Mouse (Mus musculus): ENCODE data around the gene Prkcb. TPM values are rescaled to one million over a fixed set of nuclear protein-coding genes. Genes with fewer than 3 reads are reported as not detected.

Prkcb gene
- polyA plus RNA-seq, 1 experiment from 2014 or later = 111 TPM

DNA sequence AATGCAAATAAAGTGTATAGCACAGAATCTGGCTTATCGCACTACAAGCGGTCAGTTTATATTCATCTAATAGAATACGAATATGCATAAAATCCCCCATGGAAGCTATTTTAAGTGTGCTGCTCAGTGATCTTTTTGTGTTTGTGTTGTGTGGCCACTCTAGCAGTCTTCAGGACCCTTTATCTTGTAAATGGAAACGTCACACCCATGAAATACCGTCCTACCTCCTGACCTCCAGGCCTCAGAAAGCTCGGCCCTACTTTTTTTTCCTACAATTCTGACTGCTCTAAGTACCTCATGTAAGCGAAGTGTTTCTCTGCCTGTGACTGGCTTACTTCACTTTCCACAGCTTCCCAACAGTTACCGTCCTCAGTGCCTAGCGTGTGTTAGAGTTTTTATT lies 9.0 kb upstream of the Prkcb start:
- Histone ChIP-seq H3K9me3 (ENCODE audit: control insufficient read depth, low read length) (0 out of 2 replicates have a peak, but pooled peaks cover 4% of the 10 kb centered on the region), H3K4me1 (ENCODE audit: control insufficient read depth, insufficient read depth, low read length) (no peaks in the 10 kb centered on the region), H3K27ac (replicated peaks; ENCODE audit: low read depth, low read length) (no peak overlapping the region), H3K36me3 (ENCODE audit: control insufficient read depth, insufficient read depth, low read length) (no peaks in the 10 kb centered on the region), H3K9ac (replicated peaks; ENCODE audit: low read length) (no peak overlapping the region), H3K4me2 (ENCODE audit: low read length) (no peak overlapping the region), H3K27me3 (ENCODE audit: control insufficient read depth, insufficient read depth, low read length) (no peaks in the 10 kb centered on the region), H3K4me3 (replicated peaks; ENCODE audit: low read depth, low read length) (no peak overlapping the region)
- no peak for DNase-seq
- 90% methylated on average over 9 of the region's 9 CpGs for WGBS
- no peak for ATAC-seq (ENCODE audit: low FRiP score, low TSS enrichment)

DNA sequence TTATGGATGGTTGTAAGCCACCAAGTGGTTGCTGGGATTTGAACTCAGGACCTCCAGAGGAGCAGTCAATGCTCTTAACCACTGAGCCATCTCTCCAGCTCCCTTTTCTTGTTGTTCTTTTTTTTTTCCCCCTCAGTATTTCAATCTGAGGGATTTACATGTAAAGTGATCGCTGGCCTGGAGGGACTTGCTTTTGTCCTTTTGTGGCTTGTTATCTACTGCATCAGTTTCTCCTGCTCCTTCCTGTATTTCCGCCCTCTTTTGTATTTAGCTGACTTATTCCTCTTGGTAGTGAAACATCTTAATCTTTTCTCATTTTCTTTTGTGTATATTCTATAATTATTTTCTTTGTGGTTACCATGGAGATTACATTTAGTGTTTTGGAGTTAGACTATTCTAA lies 8.2 kb upstream of the Prkcb start:
- WGBS = 47% methylated on average over 2 of the region's 2 CpGs
- ATAC-seq (ENCODE audit: low FRiP score, low TSS enrichment) = no peak

DNA sequence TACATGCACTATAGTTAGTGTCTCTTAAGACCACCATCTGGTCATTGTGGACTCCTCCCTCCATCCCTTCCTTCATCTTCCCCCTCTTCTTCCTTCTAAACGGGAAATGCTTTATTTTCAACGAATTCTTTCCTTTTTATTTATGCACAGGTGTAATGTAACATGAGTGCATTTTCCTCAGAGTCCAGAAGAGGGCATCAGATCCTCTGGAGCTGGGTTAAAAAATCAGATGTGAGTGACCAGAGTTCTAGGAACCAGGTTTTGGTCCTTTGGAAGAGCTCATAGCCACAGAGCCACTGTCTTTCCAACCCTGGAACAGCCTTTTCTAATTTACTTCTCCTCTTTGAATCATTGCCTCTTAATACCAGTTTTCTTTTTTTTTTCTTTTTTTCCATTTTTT lies 6.0 kb upstream of the Prkcb start:
- Histone ChIP-seq H3K9me3 (ENCODE audit: control insufficient read depth, low read length) (0 out of 2 replicates have a peak, but pooled peaks cover 4% of the 10 kb centered on the region), H3K9ac (replicated peaks; ENCODE audit: low read length) (no peak overlapping the region), H3K36me3 (ENCODE audit: control insufficient read depth, insufficient read depth, low read length) (no peaks in the 10 kb centered on the region), H3K4me3 (replicated peaks; ENCODE audit: low read depth, low read length) (no peak overlapping the region), H3K4me1 (ENCODE audit: control insufficient read depth, insufficient read depth, low read length) (no peaks in the 10 kb centered on the region), H3K27me3 (ENCODE audit: control insufficient read depth, insufficient read depth, low read length) (no peaks in the 10 kb centered on the region), H3K27ac (replicated peaks; ENCODE audit: low read depth, low read length) (no peak overlapping the region), H3K4me2 (ENCODE audit: low read length) (no peak overlapping the region)
- no peak for ATAC-seq (ENCODE audit: low FRiP score, low TSS enrichment)
- 89% methylated on average over 2 of the region's 2 CpGs for WGBS
- DNase-seq = no peak

More for the DNA sequence above, 8.2 kb upstream of the Prkcb start:
- no peaks in the 10 kb centered on the region for H3K4me1 ChIP-seq (ENCODE audit: control insufficient read depth, insufficient read depth, low read length)
- H3K27ac ChIP-seq (replicated peaks; ENCODE audit: low read depth, low read length) = no peak overlapping the region
- H3K36me3 ChIP-seq (ENCODE audit: control insufficient read depth, insufficient read depth, low read length) = no peaks in the 10 kb centered on the region
- no peak overlapping the region for H3K4me3 ChIP-seq (replicated peaks; ENCODE audit: low read depth, low read length)
- no peak for DNase-seq
- H3K9ac ChIP-seq (replicated peaks; ENCODE audit: low read length) = no peak overlapping the region
- H3K27me3 ChIP-seq (ENCODE audit: control insufficient read depth, insufficient read depth, low read length) = no peaks in the 10 kb centered on the region
- 0 out of 2 replicates have a peak, but pooled peaks cover 4% of the 10 kb centered on the region for H3K9me3 ChIP-seq (ENCODE audit: control insufficient read depth, low read length)
- no peak overlapping the region for H3K4me2 ChIP-seq (ENCODE audit: low read length)

DNA sequence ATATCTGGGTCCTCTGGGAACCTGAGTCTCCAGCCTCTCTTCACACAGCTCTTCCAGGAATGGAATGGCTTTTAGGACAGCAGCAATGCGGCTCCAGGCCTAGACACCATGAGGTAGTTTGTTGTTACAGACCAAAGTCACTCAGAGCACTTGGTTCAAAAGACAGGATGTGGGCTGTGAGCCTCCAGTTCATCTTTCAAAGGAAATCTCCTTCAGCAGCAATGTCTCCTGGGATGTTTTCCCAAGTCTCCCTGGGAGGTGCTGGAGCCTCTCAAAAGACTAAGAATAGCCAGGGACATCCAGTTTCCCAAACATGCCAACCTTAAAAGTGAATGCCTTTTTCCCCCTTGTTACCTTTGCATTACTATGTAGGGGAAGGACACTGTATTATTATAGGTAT lies 1.3 kb upstream of the Prkcb start:
- Histone ChIP-seq H3K9ac (replicated peaks; ENCODE audit: low read length) (no peak overlapping the region), H3K4me3 (replicated peaks; ENCODE audit: low read depth, low read length) (no peak overlapping the region), H3K27me3 (ENCODE audit: control insufficient read depth, insufficient read depth, low read length) (peaks cover 6% of the 10 kb centered on the region; the same call in 1 of the 2 replicates), H3K4me1 (ENCODE audit: control insufficient read depth, insufficient read depth, low read length) (0 out of 2 replicates have a peak, but pooled peaks cover 8% of the 10 kb centered on the region), H3K9me3 (ENCODE audit: control insufficient read depth, low read length) (0 out of 2 replicates have a peak, but pooled peaks cover 4% of the 10 kb centered on the region), H3K36me3 (ENCODE audit: control insufficient read depth, insufficient read depth, low read length) (no peaks in the 10 kb centered on the region), H3K27ac (replicated peaks; ENCODE audit: low read depth, low read length) (no peak overlapping the region), H3K4me2 (ENCODE audit: low read length) (no peak overlapping the region)
- 75% methylated on average over 1 of the region's 1 CpGs for WGBS
- DNase-seq = no peak
- ATAC-seq (ENCODE audit: low FRiP score, low TSS enrichment) = no peak

DNA sequence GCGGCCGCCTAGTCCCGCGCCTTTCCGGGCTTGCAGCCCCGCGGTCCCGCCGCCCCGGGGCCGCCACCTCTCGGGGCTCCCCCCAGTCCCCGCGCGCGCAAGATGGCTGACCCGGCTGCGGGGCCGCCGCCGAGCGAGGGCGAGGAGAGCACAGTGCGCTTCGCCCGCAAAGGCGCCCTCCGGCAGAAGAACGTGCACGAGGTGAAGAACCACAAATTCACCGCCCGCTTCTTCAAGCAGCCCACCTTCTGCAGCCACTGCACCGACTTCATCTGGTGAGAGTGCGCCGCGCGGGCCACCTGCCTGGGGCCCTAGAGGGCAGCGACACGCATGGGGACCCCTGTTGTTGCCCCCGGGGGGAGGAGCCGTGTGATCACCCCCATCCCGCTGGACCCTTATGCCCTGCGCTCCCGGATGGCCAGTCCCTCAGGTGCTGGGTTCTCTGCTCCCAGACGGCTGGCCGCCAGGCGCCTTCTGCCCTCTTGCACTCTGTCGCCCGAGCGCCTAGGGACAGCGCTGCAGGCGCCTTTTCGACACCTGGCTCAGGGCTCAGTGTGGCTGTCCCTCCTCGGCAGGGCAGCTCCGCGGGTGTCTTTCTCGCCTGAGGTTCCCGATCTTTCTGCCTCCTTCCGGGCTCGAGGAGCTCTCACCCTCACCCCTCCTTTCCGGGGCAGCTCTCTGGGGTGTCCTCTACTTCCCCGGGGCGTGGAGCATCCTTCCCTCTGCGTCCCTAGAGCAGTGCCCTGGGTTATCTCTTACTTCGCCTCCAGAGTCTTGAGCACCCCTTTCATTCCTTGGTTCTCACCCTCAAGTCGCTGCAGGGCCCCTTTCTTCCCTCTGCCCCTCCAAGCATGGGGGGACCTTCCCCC lies 926 bp downstream of the Prkcb start:
- peak; percentile 69 for ATAC-seq (ENCODE audit: low FRiP score, low TSS enrichment)
- Histone ChIP-seq H3K4me1 (ENCODE audit: control insufficient read depth, insufficient read depth, low read length) (0 out of 2 replicates have a peak, but pooled peaks cover 8% of the 10 kb centered on the region), H3K9me3 (ENCODE audit: control insufficient read depth, low read length) (no peaks in the 10 kb centered on the region), H3K9ac (replicated peaks; ENCODE audit: low read length) (peak overlapping the region; percentile 66), H3K4me3 (replicated peaks; ENCODE audit: low read depth, low read length) (peak overlapping the region; percentile 65), H3K4me2 (ENCODE audit: low read length) (peak overlapping the region; percentile 87), H3K27me3 (ENCODE audit: control insufficient read depth, insufficient read depth, low read length) (peaks cover 6% of the 10 kb centered on the region; the same call in 1 of the 2 replicates), H3K27ac (replicated peaks; ENCODE audit: low read depth, low read length) (peak overlapping the region; percentile 70), H3K36me3 (ENCODE audit: control insufficient read depth, insufficient read depth, low read length) (no peaks in the 10 kb centered on the region)
- peak; percentile 73 for DNase-seq
- WGBS = under 1% methylated on average over 66 of the region's 66 CpGs

DNA sequence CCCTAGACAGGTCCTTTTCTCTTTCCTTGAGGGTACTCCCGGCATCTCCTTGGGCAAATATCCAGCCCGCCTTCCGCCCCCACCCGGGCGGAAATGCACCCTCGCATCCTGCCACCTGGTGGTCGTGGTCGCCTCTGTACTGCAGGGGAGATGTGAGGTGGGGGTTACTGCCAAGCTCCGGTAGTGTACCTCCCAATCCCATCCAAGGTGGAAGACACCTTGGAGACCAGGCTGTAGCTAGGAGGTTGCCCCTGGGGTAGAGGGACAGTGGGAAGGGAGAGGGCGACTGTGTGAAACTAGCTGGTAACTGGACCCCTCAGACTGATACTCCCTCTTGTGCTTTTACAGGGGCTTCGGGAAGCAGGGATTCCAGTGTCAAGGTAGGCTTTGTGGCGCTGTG lies 1.6 kb downstream of the Prkcb start:
- Histone ChIP-seq H3K4me2 (ENCODE audit: low read length) (peak overlapping the region; percentile 87), H3K27me3 (ENCODE audit: control insufficient read depth, insufficient read depth, low read length) (peaks cover 6% of the 10 kb centered on the region; the same call in 1 of the 2 replicates), H3K36me3 (ENCODE audit: control insufficient read depth, insufficient read depth, low read length) (no peaks in the 10 kb centered on the region), H3K9me3 (ENCODE audit: control insufficient read depth, low read length) (no peaks in the 10 kb centered on the region), H3K27ac (replicated peaks; ENCODE audit: low read depth, low read length) (no peak overlapping the region), H3K9ac (replicated peaks; ENCODE audit: low read length) (peak overlapping the region; percentile 66; the same call in 1 of the 2 replicates), H3K4me1 (ENCODE audit: control insufficient read depth, insufficient read depth, low read length) (0 out of 2 replicates have a peak, but pooled peaks cover 8% of the 10 kb centered on the region), H3K4me3 (replicated peaks; ENCODE audit: low read depth, low read length) (peak overlapping the region; percentile 65)
- DNase-seq = peak; percentile 53
- ATAC-seq (ENCODE audit: low FRiP score, low TSS enrichment) = no peak
- 14% methylated on average over 12 of the region's 12 CpGs for WGBS

DNA sequence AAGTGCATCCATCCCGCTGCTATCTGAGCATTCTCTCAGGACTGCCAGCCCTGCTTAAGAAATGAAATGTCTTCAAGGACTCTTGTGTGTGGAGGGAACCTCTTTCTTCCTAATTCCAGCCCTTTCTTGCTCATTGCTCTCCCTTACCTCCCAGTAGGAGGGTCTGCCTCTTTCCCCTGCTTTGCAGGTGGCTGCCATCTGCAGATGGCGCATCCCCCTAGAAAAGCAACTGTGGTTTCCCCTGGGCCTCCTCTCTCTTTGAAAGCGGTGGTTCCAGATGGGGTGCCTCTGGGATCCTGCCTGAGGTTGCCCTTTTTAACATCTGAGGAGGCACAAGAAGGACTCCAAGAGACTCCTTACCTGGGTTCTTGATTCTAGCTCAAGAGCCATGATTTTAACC lies 2.2 kb downstream of the Prkcb start:
- no peak for ATAC-seq (ENCODE audit: low FRiP score, low TSS enrichment)
- DNase-seq = no peak
- 61% methylated on average over 3 of the region's 3 CpGs for WGBS
- no peaks in the 10 kb centered on the region for H3K36me3 ChIP-seq (ENCODE audit: control insufficient read depth, insufficient read depth, low read length)
- 0 out of 2 replicates have a peak, but pooled peaks cover 8% of the 10 kb centered on the region for H3K4me1 ChIP-seq (ENCODE audit: control insufficient read depth, insufficient read depth, low read length)
- H3K27ac ChIP-seq (replicated peaks; ENCODE audit: low read depth, low read length) = no peak overlapping the region
- H3K4me3 ChIP-seq (replicated peaks; ENCODE audit: low read depth, low read length) = peak overlapping the region; percentile 65; the same call in 1 of the 2 replicates
- peaks cover 6% of the 10 kb centered on the region; the same call in 1 of the 2 replicates for H3K27me3 ChIP-seq (ENCODE audit: control insufficient read depth, insufficient read depth, low read length)
- no peak overlapping the region for H3K9ac ChIP-seq (replicated peaks; ENCODE audit: low read length)
- peak overlapping the region; percentile 87 for H3K4me2 ChIP-seq (ENCODE audit: low read length)
- no peaks in the 10 kb centered on the region for H3K9me3 ChIP-seq (ENCODE audit: control insufficient read depth, low read length)

DNA sequence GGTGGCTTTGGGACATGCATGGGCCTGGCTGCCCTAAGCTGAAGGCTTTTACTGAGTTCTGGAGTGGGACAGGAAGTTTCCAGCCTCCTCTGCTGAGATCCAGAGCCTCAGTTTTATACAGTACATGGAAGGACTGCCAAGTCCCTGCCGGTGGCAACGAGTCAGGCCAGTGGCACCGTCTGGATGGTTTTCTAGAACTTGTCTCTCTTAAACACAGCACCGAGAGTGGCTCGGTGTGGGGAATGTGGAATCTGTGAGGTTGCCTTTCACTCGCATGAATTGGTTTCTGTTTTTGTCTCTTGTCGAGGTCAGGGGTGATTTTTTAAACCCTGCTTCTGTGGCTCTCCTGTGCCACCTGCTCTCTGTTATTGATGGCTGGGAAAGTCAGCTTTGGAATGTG lies 3.6 kb downstream of the Prkcb start:
- Histone ChIP-seq H3K36me3 (ENCODE audit: control insufficient read depth, insufficient read depth, low read length) (no peaks in the 10 kb centered on the region), H3K4me3 (replicated peaks; ENCODE audit: low read depth, low read length) (no peak overlapping the region), H3K27me3 (ENCODE audit: control insufficient read depth, insufficient read depth, low read length) (peaks cover 6% of the 10 kb centered on the region; the same call in 1 of the 2 replicates), H3K9me3 (ENCODE audit: control insufficient read depth, low read length) (no peaks in the 10 kb centered on the region), H3K9ac (replicated peaks; ENCODE audit: low read length) (no peak overlapping the region), H3K27ac (replicated peaks; ENCODE audit: low read depth, low read length) (no peak overlapping the region), H3K4me2 (ENCODE audit: low read length) (no peak overlapping the region), H3K4me1 (ENCODE audit: control insufficient read depth, insufficient read depth, low read length) (0 out of 2 replicates have a peak, but pooled peaks cover 8% of the 10 kb centered on the region)
- 59% methylated on average over 7 of the region's 7 CpGs for WGBS
- no peak for DNase-seq
- no peak for ATAC-seq (ENCODE audit: low FRiP score, low TSS enrichment)
